Mouse (Mus musculus) megakaryocyte, embryonic 14.5 days (primary cell): ENCODE results near the gene Hspe1.

ENCODE experiments used
- FLI1 ChIP-seq: IDR thresholded peaks from 2 replicates; pipeline ENCODE4 v1.6.1; 2012; ENCODE audit warnings: low read length, inconsistent platforms, mixed read lengths
- GATA1 ChIP-seq: IDR thresholded peaks from 3 replicates; pipeline ENCODE4 v1.6.1; 2012; ENCODE audit warnings: mixed read lengths, low read length, inconsistent platforms, borderline replicate concordance

GRCm38 (mm10) chr1:55055322-55056115 is 32.4 kb upstream of the Hspe1 start:
- TF ChIP-seq GATA1, result no peak
- TF ChIP-seq FLI1, result no peak
